Mouse (Mus musculus): Measurements from ENCODE around the gene Sgsm3.

DNA sequence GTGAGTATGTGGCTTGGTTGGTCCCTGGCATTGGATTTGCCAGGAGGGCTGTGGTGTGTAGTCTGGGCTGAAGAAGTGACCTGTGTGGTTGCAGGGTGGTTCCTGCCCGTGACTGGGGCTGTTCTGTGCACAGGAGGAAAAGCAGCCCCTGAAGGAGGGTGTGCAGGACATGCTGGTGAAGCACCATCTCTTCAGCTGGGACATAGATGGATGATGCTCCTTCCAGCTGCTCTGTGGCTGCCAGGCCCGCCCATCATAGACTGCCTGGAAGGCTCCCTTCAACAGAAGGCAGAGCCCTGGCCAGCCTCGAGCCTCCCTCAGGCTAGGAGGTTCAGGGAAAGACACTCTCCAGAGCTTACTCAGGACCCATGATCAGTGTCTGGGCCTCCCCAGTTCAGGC is 34.0 kb downstream of the Sgsm3 start:
- TF ChIP-seq CTCF (IDR thresholded peaks at IDR 0.05; ENCODE audit: low read depth), result no peak
- no peak for TF ChIP-seq EP300 (IDR thresholded peaks at IDR 0.05; ENCODE audit: low read depth)
